Mouse (Mus musculus): ENCODE data around the gene S100a3.

GRCm38 (mm10) chr3:90515242-90515641 is 45.1 kb upstream of the S100a3 start:
- no peak for TF ChIP-seq MAFK (IDR thresholded peaks at IDR 0.05; ENCODE audit: borderline replicate concordance, low read depth, low read length)
- TF ChIP-seq ZNF384 (IDR thresholded peaks at IDR 0.05; ENCODE audit: low read depth, low read length), result no peak
- TF ChIP-seq RCOR1 (IDR thresholded peaks at IDR 0.05; ENCODE audit: low read depth, low read length), result no peak
- TF ChIP-seq CTCF (IDR thresholded peaks at IDR 0.05 in 2 of 3, conservative IDR thresholded peaks at IDR 0.05 in 1 of 3; ENCODE audit: control insufficient read depth in 1 of 3, insufficient read depth in 1 of 3, low read depth in 2 of 3, low read length in 3 of 3, poor library complexity in 1 of 3, severe bottlenecking in 1 of 3), result no peak
- TF ChIP-seq MAZ (IDR thresholded peaks at IDR 0.05; ENCODE audit: low read depth, low read length), result no peak
- TF ChIP-seq POLR2A (IDR thresholded peaks at IDR 0.05; ENCODE audit: control insufficient read depth in 1 of 2, insufficient read depth in 1 of 2, low read depth in 1 of 2, low read length in 2 of 2, poor library complexity in 1 of 2), result no peak
- no peak for TF ChIP-seq MAX (IDR thresholded peaks at IDR 0.05; ENCODE audit: low read length)
- TF ChIP-seq USF1 (IDR thresholded peaks at IDR 0.05; ENCODE audit: low read depth, low read length), result no peak
- no peak for TF ChIP-seq TCF12 (IDR thresholded peaks at IDR 0.05; ENCODE audit: low read depth, low read length)
- TF ChIP-seq MYB (IDR thresholded peaks at IDR 0.05; ENCODE audit: low read depth, low read length), result no peak
- TF ChIP-seq GATA1 (IDR thresholded peaks at IDR 0.05; ENCODE audit: low read depth, low read length), result no peak
- no peak for TF ChIP-seq UBTF (IDR thresholded peaks at IDR 0.05; ENCODE audit: borderline replicate concordance, insufficient read depth, low read depth, low read length)
- no peak for TF ChIP-seq JUND (IDR thresholded peaks at IDR 0.05; ENCODE audit: low read depth, low read length)
- TF ChIP-seq EP300 (IDR thresholded peaks at IDR 0.05; ENCODE audit: low read depth in 1 of 2, low read length in 2 of 2), result no peak
